Mouse (Mus musculus): ENCODE measurements at regions not wholly inside any gene's neighbourhood (a gene's known extent, or its start where the extent isn't known, plus 50 kb on each side); places are given as distances from the start of the nearest gene placed in this dataset.

DNA sequence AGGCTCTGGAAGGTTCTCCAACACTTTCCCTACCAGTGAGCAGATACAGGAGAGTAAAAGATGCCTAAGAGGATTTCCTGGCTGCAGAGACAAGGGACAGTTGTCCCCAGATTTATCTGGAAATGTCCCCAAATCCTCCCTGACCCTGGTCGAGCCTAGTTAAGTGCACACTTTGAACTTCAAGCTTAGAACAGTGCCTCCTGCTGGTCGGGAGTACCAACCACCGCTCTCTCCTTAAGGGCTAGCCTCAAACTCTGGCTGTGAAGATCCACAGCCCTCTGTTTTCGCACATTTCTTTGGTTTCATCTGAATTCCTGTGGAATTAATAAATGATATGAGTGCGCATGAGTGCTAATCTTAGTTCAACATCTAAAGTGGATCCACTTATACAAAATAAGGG lies 146.1 kb upstream of the Sfswap start:
- no peak for TF ChIP-seq CEBPB (IDR thresholded peaks at IDR 0.05; ENCODE audit: insufficient read depth, poor library complexity, severe bottlenecking)
- no peak for TF ChIP-seq POLR2A (IDR thresholded peaks at IDR 0.05; ENCODE audit: insufficient read length, low read depth)
- no peak for TF ChIP-seq MYOG (IDR thresholded peaks at IDR 0.05; ENCODE audit: control insufficient read depth in 1 of 3, insufficient read depth in 1 of 3, insufficient read length in 2 of 3, low read depth in 2 of 3)
- TF ChIP-seq E2F4 (IDR thresholded peaks at IDR 0.05; ENCODE audit: insufficient read depth), result no peak
- TF ChIP-seq MYOD1 (IDR thresholded peaks at IDR 0.05; ENCODE audit: control insufficient read depth in 1 of 3, insufficient read length in 2 of 3, low read depth in 2 of 3), result no peak
- TF ChIP-seq POLR2AphosphoS2 (IDR thresholded peaks at IDR 0.05; ENCODE audit: insufficient read length, low read depth), result no peak
